Mouse (Mus musculus) right cerebral cortex, postnatal 14 days (tissue): ENCODE data around the gene Got1.
A peak's percentile ranks its signal among the peaks of the same experiment; 100 is the strongest.

ENCODE experiments used
- DNase-seq: peaks from one replicate; pipeline ENCODE4 v3.0.0; 2022

Gene Got1

DNA sequence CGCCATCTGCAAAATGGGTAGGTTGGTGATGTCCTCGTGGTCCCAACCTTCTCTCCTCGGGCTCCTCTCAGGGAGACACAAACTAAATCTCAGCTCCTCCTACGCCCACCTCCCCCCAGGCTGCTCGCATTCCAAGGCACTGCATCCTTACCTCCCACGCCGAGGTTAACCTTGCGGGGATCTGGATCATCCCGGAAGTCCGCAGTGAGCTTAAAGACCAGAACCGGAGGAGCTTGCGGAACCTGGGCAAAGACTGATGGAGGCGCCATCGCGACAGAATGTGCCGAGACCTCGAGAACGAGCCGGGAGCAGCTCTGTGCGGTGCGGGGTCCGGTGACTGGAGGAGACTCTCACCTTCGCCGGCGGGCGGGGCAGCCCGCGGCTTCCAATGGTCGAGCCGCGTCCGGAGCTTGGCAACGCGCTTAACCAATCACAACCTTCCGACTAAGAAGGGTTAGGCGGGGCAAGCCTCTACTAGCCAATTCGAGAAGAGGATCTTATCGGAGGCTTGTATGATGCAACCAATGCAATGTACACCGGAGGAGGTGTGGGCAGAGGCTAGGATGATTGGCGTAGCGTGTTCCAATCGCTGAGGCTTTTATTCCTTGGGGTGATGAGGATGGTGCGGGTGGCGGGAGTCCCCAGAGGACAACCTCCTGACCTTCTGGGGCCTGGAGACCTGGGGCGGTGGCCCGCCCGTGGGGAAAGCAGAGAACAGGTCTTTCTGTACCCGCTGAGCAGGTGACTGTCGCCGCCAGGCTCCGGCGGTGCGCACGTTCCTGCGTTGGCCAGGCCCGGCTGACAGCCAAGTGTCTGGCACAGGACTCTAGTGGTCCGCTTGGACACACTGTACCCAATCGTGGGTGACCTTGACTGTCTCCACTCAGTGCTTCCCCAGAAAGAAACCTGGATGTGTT is at the start of gene Got1:
Gene Got1, minus strand, starts transcription at position 419 of the 917 bp plus-strand sequence.
- peak; percentile 93 for DNase-seq

DNA sequence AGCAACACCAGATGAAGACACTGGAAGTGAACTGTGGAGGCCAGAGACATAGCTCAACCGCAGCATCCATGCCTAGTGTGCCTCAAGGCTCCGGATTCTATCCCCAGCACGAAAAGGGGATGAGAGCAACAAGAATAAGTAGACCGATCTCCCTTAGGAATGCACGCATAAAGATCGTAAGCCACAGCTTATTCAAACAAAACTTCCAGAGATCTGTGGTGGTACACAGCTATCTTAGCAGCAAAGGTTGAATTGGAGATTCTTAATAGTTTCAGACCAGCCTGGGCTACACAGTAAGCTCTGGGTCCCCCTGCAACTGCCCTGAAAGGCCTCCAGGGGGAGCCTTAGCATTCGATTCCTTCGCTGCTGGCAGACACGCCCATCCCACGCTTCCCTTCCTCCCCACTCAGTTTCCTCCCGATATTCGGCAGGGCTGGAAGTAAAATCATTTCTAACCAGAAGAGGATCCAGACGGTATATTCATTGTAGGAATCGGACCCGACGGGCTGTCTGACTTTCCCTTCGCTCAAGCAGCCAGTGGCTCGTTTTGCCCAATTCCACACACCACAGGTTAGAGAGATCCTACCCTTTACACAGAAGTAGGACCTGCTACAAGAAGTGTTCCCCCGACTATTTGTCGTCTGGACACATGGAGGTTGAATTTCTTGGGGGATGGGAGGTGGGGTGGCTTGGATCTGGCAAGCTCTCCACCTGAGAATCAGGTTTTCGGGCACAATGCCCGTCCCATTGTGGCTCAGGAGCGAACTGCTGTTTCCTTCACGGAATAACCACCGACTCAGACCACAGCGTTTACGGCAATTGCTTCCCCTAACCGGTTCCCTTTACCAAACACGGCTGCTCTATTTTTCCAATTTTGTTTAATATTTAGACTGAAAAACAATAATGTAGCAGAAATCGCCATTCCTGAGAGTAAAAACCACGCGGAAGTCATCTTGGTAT is 46.7 kb upstream of the Got1 start:
- peak; percentile 65 for DNase-seq

DNA sequence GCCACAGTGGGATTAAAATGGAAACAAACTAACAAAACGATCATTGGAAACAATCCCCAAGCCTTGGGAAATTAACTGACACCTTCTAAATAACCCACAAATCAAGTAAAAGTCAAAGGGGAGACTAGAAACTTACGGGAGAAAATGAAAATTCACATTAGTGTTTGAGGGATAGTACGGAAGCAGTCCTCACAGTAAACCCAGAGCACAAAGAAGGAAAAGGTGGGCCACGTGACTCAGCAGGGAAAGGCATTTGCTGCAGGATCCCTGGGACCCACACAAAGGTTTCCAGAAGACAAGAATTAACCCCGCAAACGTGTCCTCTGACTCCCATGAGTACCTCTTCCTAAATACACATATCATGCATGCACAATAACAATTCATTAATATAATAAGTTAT is 44.7 kb upstream of the Got1 start:
- DNase-seq = no peak

DNA sequence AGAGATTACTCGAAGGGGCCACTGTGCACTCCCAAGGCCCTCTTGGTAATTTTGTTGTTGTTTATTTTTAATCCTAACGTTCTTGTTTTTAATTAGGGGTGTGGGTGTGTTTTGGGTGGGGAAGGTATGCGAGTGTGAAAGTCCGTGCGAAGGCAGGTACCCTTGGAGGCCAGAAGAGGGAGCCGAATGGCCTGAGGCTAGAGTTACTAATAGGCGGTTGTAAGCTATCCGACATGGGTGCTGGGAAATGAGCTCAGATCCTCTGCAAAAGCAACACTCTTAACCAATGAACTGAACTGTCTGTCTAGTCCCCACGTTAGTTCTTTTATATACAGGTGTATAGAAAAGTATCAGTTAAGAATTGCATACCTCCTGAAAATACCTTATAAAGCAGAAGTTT is 43.9 kb upstream of the Got1 start:
- no peak for DNase-seq

DNA sequence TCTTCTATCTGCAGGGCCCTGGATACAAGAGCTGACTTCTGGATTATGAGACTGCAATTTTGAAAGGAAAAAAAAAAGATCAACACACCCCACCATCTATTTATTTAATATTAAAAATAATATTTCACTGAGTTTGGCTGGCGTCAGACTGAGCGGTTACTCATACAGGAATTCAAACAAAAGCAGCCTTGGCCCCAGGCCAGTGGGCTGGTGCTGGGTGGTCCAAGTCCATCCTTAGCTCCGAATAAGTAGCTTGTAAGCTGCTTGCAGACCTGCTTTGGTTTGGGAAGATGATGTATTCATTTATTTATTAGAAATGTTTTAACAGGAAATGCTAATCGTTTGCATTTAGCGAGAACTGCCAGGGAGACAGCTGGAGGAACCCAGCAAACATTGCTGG is 38.8 kb upstream of the Got1 start:
- DNase-seq = no peak

DNA sequence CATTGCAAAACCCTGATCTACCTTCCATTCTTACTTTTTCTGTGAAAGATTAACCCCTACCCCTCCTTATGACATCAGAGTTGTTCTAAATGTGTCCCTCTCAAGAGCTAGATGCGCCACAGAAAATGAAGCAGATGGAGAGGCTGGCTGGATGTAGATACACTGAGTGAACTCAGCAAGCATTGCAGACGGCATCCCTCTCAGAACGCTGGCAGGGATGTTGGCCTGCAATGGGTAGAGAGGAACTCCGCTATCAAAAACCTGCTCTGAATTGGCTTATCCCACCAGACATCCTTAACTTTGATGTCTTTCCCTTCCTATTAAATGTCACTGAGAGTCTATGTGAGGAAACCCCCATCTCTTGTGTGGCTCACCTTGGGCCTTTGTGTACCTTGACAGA is 37.4 kb upstream of the Got1 start:
- no peak for DNase-seq

DNA sequence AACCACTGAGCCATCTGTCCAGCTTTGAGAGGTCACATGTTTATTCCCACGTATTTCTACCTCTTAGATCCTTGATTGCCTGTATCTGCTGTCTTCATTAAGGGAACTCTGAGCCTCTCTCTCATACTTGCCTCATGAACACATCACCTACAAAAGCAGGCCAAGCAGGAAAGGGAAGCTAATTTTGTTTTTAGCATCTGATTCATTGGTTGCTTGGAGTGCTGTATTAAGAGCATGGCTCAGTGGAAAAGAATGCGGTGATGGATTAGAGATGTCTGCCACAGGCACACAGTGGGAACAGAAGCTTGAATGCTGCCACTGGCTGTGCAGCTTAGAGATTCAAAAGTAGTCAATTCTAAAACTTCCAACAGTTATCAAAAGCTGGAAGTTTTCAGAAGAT is 35.8 kb upstream of the Got1 start:
- no peak for DNase-seq

DNA sequence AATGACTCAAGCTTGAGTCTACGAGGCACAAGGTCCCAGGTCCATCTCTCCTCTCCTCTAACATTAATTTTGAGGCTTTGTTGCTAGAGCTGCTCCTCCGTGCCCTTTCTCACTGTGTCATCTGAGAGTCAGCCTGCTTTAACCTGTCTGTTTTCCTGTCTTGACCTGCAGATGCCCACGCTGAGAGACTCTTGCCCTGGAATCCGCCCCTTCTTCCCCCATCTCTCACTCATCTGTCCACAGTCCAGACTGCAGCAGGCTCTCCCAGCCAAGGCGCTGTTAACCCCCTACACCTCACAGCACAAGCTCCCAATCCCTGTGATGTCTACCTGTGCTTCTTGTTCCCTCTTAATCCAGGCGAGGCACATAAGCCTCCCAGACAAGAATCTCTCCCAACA is 27.1 kb upstream of the Got1 start:
- no peak for DNase-seq

DNA sequence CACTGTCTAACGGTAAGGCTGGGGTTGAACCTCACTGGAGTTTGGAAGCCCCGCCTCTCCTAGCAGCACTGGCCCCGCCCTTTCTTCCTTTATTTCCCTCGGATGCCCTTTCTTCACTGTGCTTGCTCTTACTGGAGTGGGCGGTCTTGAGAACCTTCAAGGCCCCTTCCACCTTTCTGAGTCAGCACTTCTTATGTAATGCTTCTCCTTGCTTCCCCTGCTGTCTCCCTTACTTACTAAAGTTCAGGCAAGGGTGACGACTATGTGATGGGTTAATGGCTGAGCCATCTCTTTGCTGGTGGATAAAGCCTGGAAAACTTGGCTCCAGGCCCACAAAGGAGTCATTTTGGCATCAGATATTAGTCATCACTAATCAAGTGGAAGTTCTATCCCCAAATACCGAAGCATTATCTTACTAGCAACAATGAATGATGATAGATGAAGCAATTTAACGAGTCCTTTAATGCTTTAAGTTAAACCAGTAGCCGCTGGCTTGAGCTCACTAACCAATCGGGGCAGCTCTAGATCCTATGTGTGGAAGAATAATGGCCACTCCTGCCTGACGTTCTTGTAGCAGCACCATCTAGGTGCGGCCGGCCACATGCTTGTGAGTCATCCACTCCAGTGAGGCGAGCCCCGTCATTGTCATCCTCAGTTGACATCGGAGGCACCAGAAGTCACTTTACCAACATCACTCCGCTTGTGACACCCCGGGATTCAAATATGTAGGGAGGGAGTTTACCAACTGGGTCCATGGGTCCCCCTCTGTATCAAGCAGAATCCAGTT is 26.5 kb upstream of the Got1 start:
- DNase-seq = no peak

DNA sequence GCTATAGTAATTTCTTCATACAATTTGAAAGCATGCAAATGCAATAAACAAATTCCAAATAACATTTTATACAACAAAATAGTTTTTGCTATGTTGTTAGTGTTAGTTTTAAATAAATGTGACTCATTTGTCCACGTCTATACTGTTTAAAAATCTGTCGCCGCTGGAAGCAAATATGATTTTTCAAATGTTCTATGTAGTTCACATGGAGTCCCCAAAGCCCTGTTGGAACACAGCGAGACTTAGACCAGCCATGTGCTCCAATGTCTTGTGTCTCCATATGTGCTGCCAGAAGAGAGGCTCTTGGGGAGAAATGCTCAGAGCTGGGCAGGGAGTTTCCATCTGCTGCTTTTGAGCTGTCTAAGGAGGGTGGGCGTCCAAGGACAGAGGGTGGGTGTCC is 23.7 kb upstream of the Got1 start:
- DNase-seq = no peak

DNA sequence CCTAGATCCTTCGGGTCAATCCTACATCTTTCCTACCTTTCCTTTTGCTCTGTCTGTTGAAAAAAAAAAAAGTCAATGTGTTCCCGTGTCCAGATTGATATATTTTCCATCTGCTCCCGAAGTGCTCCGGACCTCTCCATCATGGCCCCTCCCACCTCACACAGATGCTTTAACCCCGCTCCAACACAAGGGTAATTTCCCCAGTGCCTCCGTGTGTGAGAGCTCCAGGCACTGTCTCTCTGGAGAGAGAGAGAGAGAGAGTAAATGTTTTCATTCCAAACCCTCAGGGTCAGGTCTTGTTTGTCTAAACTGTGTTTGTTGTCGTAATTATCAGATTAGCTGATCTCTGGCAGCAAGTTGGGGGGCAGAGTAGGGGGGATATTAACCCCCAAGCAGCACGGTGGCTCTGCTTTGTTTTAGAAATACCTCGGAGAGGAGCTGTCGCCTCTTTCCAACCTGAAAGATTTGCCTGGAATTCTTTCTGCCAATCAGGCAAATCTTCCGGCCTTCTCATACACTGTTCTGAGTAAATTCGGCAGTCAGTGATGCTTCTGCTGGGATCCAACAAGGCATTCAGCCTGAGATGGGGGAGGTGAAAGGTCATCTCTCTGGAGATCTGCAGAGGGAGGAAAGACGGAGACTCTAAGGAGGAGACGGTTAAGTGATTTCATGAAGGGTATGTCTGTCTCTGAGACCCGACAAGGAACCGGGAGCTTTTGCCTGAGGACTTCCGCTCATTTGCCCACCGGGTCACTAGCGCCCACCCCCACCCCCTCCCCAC is 22.1 kb upstream of the Got1 start:
- no peak for DNase-seq

DNA sequence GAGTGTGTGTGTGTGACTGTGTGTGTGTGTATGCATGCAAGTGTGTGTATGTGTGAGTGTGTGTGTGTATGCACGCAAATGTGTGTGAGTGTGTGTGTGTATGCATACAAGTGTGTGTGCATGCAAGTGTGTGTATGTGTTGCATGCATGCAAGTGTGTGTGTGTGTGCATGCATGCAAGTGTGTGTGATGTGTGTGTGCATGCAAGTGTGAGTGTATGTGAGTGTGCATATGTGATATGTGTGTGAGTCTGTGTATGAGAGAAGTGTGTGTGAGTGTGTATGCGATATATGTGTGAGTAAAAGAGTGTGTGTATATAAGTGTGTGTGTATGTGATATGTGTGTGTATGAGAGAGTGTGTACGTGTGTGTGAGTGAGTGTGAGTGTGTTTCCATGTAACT is 11.0 kb upstream of the Got1 start:
- no peak for DNase-seq

DNA sequence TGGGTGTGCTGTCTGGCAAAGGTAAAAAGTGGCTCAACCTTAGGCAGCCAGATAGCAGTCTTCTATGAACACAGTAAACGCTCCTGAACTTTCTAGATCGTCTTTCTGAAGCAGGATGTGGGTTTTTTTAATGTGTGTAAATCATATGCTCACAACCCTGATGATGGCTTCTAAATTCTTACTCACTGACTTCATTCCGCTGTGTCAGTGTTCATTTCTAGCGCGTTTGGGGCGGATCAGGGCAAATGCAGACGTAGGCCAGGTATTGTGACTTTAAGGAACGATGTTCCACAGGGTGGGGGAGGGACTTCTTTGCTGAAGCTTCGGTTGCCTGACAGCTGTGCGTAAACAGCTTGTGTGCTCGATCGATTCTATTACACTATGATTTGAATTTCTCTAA is 6.5 kb upstream of the Got1 start:
- no peak for DNase-seq

DNA sequence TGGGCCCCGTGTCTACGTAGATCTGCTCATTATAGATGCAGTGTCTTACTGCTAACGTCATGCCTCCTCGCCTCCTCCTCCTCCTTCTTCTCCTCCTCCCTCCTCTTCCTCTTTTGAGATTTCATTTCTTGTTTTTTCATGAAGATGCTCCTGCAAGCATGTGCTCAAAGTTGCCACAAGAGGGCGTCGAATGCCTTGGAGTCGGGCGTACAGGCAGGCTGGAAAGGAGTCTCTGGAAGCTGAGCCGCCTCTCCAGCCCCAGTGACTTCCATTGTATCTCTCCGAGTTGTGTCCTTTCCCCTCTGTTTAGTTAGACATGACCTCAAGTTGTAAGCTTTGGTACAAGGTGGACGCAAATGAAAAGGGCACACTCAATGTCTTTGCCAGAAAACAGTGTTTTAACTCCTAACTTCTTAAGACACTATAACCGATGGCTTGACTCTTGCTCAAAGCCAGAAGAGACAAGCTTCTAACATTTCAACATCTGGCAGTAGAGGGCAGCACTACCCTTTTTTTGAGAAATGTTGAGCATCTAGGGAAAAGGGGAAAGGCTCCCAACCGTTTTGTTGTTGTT is 5.9 kb upstream of the Got1 start:
- peak; percentile 67 for DNase-seq

DNA sequence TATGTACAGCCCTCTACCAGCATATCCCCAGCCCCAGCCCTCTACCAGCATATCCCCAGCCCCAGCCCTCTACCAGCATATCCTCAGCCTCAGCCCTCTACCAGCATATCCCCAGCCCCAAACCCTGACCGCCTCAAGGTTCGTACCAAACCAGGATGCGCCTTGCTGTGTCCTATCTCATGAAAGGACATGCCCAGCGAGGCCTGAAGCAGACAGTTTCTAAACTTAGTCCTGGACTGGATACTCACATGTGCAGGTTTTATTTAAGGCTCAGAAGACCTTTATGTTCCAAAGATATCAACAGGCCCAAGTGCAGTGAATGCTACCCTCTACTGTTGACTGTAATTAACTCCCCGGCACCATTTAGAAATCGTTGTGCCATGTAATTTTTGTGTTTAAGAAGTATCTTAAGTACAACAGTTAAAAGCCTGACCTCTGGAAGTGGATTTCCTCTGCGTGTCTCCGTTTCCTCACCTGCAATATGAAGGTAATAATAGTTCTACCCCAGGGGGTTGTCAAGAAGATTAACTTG is 3.7 kb upstream of the Got1 start:
- DNase-seq = no peak

DNA sequence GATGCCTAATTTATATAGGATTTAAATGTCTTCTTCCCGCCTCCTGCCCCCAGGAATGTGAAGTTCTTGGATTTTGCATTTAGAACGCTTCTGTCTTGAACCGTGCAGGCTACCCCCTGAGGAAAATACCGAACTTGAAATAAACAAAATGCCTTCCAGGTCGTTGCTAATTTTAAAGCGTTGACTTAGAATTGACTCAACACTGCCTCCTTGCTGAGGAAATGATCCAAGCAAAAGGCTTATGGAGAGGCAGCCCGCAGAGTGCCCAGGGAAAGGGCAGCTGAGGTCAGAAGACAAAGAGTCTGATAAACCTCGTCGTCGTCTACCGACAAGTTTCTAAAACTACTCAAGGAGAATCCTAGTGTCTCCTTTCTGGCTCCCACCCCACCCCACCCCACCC is 2.7 kb upstream of the Got1 start:
- DNase-seq = no peak

DNA sequence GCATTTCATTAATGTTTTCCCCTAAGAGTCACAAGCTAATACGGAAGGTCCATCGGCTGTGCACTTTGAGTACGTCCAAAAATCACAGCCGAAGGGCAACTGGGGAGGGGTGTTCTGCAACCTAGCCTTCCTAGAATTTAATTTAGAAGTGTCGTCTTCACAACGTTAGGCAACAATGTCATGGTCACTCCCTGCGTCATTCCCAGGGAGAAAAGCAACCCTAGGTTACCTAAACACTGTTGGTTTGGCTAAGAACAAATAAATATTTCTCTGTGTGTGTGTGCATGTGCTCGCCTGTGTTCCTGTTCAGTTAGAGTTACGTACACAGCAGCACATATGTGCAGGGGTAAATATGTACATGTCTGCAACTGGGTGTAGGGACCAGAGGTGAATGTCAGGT is 1.6 kb upstream of the Got1 start:
- DNase-seq = no peak

DNA sequence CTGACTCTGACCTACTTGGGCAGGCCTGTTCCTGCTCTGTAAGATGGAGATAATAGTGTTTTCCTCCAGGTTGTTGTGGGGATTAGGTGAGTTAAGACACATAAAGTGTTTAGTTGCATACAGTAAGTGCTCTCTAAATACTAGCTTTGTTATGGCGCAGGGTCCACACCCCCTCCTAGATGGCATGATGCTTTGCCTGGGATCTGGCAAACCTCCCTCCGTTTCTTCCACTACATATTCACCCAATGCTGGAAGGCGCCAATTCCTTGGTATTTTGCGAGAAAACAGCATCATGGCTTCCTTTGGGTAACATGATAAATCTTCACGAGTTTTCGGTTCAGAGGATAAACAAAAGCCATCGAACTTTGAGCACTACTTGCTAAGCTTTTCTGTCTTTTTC is 1.2 kb upstream of the Got1 start:
- no peak for DNase-seq

DNA sequence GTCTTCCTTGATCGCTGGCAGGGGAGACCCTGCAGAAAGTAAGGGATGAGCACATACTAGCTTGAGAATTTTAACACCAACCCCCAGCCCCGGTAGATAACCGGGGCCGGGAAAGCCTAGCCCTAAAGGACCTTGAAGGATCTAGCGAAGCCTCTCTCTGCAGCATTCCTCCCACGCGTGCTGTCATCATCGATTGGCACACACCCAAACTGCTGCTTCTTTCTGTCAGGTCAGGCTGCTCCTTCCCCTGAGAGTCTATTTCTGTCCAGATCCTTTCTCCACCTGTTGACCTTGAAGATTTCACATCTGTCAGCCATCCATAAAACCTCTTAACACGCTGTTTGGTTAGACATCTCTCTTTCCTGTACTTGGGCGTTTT is 688 bp upstream of the Got1 start:
- DNase-seq = peak; percentile 54

DNA sequence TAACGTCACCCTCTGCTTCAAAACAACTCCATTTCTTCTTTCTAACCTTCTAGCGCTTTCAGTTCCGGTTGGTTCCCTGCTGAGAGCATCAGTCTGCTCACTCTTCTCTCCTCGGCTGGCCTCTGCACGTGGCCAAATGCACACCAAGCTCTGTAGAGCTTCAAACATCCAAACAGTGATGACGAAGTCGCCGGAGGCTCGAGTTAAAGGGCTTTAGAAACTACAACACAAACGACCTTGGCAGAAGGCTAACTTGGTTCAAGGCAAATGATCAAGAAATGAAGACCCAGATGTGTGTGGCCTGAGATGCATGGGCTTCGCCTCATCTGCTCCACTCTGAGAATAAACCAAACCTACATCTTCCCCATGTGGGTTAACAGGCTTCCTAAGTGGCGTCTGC is 854 bp downstream of the Got1 start:
- peak; percentile 37 for DNase-seq

DNA sequence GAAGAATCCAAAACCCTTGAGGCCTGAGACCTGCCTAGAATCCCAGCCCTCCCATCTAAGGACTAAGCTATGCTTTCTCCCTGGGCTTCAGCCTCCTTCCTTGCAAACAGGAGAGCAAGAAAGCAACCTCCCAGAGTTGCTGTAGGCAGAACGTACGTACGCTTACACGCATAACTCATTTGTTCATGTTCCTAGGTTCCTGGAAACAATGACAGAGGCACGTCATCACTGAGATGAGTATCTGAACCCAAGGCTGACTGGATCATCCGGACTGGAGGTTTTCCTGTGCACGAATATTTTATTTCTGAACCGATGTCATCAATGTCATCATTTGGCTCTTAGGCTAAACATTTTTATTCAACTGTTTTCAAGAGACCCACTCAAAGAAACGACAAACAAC is 2.4 kb downstream of the Got1 start:
- DNase-seq = no peak

DNA sequence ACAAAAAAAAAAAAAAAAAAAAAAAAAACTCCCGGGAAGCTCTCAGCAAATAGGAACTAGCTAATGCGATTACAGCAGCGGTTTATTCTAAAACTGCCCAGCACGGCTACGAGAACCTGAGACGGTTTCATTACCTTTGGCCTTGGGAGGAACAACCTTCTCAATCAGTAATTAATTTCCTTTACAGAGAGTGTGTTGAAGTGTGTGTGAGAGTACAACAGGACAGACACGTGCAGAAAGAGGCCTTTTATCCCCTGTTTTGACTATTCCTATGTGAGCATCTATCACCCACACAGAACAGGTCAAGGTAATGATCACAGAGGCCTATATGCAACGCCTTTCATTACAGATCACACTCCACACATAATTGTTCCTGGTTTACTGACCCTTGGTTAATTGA is 3.0 kb downstream of the Got1 start:
- no peak for DNase-seq
